Comparison of ENCODE assay signal across 17 mouse cellular contexts in the genomic region with DNA sequence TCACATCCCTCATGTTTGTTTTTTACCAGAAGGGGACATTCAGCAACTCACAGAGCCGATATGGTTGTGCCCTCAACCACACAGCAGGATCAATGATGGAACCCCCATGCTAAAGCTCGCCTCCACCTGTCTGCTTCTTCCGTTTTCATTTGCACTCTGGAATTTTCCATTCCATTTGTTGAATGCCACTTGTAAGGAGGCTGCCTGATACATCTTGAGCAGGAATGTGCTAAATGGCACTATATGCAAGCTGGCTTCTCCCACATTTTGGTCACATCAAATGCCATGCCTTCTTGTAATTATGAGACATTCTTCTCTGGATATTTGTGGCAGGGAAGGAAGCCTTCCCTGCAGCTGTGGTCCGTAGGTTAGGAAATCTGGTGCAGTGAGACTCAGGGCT.
DNase-seq lines count a peak whose midpoint lies in the region; ATAC-seq and TF ChIP-seq lines count a peak whose summit lies in the region.
"Had no signal": no experiment of that assay in that cellular context is flagged by ENCODE, and none has a peak within 500 bp of the region (broad histone marks: within the 10 kb centered on the region; RNA-seq: fewer than 3 reads in every experiment).

No protein-coding gene starts in this region.

- peak overlapping the region; percentile 66; the same call in 1 of the 2 replicates for H3K27ac ChIP-seq in kidney, embryonic 14.5 days (ENCODE audit: low read depth, low read length)
- no peak overlapping the region for H3K27ac ChIP-seq in testis, adult 2 months (ENCODE audit: control insufficient read depth, insufficient read depth, low read depth, low read length)
- H3K27ac ChIP-seq in limb, embryonic 10.5 days = peak overlapping the region; percentile 79; the same call in 1 of the 2 replicates
- no peak overlapping the region for H3K27ac ChIP-seq in heart, embryonic 10.5 days
- H3K27ac ChIP-seq: heart, embryonic 15.5 days; liver, embryonic 12.5 days; lung, embryonic 15.5 days; midbrain, embryonic 13.5 days; neural tube, embryonic 15.5 days had no signal

- no peak for TF ChIP-seq POLR2A in testis, adult 2 months (IDR thresholded peaks at IDR 0.05; ENCODE audit: control insufficient read depth, low read depth, low read length)

- ATAC-seq in kidney, embryonic 14.5 days (ENCODE audit: low FRiP score, low TSS enrichment) = no peak
- ATAC-seq: liver, embryonic 12.5 days; midbrain, embryonic 13.5 days had no signal

- H3K9me3 ChIP-seq in kidney, embryonic 14.5 days (ENCODE audit: control insufficient read depth, low read length) = no peaks in the 10 kb centered on the region
- H3K9me3 ChIP-seq in limb, embryonic 10.5 days (replicated peaks) = no peaks in the 10 kb centered on the region
- H3K9me3 ChIP-seq in heart, embryonic 10.5 days = no peaks in the 10 kb centered on the region
- H3K9me3 ChIP-seq: G1E; heart, embryonic 15.5 days; liver, embryonic 12.5 days; lung, embryonic 15.5 days; midbrain, embryonic 13.5 days; neural tube, embryonic 15.5 days had no signal

- no peak overlapping the region for H3K4me3 ChIP-seq in kidney, embryonic 14.5 days (ENCODE audit: low read length)
- peak overlapping the region; percentile 80; the same call in 1 of the 2 replicates for H3K4me3 ChIP-seq in testis, adult 2 months (ENCODE audit: control insufficient read depth, low read depth, low read length)
- no peak overlapping the region for H3K4me3 ChIP-seq in limb, embryonic 10.5 days
- H3K4me3 ChIP-seq in heart, embryonic 10.5 days = no peak overlapping the region
- H3K4me3 ChIP-seq: gastrocnemius, adult 2 months; heart, embryonic 15.5 days; liver, embryonic 12.5 days; lung, embryonic 15.5 days; midbrain, embryonic 13.5 days; neural tube, embryonic 15.5 days had no signal

- H3K9ac ChIP-seq in kidney, embryonic 14.5 days (ENCODE audit: low read depth, low read length) = no peak overlapping the region
- H3K9ac ChIP-seq: heart, embryonic 15.5 days; liver, embryonic 12.5 days; lung, embryonic 15.5 days; midbrain, embryonic 13.5 days; neural tube, embryonic 15.5 days had no signal

- no peak overlapping the region for H3K4me2 ChIP-seq in kidney, embryonic 14.5 days (replicated peaks; ENCODE audit: low read depth, low read length)
- H3K4me2 ChIP-seq: heart, embryonic 15.5 days; liver, embryonic 12.5 days; lung, embryonic 15.5 days; midbrain, embryonic 13.5 days; neural tube, embryonic 15.5 days had no signal

- DNase-seq in kidney, adult 9 months = no peak
- DNase-seq in testis, postnatal 10 days (ENCODE audit: low spot score) = no peak
- no peak for DNase-seq in limb, embryonic 10.5 days (ENCODE audit: low spot score)
- no peak for DNase-seq in heart, embryonic 10.5 days (ENCODE audit: low spot score)
- DNase-seq in c-Kit-positive CD71-positive TER-119-positive erythroid progenitor cells, embryonic 14.5 days (ENCODE audit: low spot score) = no peak
- DNase-seq: cerebellum, adult 11 months; cerebellum, postnatal 25 days; gastrocnemius, adult 2 months; retina, postnatal 1 day had no signal

- H3K36me3 ChIP-seq in kidney, embryonic 14.5 days (ENCODE audit: control insufficient read depth, insufficient read depth, low read length) = no peaks in the 10 kb centered on the region
- no peaks in the 10 kb centered on the region for H3K36me3 ChIP-seq in testis, adult 2 months (ENCODE audit: control insufficient read depth, insufficient read depth, low read length)
- no peaks in the 10 kb centered on the region for H3K36me3 ChIP-seq in limb, embryonic 10.5 days
- H3K36me3 ChIP-seq in heart, embryonic 10.5 days = no peaks in the 10 kb centered on the region
- H3K36me3 ChIP-seq: G1E; heart, embryonic 15.5 days; liver, embryonic 12.5 days; lung, embryonic 15.5 days; midbrain, embryonic 13.5 days; neural tube, embryonic 15.5 days had no signal

- no peaks in the 10 kb centered on the region for H3K27me3 ChIP-seq in kidney, embryonic 14.5 days (ENCODE audit: control insufficient read depth, insufficient read depth, low read length)
- H3K27me3 ChIP-seq in testis, adult 2 months (ENCODE audit: control insufficient read depth, insufficient read depth, low read length) = no peaks in the 10 kb centered on the region
- no peaks in the 10 kb centered on the region for H3K27me3 ChIP-seq in limb, embryonic 10.5 days (ENCODE audit: low read depth, poor library complexity, severe bottlenecking)
- H3K27me3 ChIP-seq in heart, embryonic 10.5 days (ENCODE audit: insufficient read depth, poor library complexity, severe bottlenecking) = no peaks in the 10 kb centered on the region
- H3K27me3 ChIP-seq: heart, embryonic 15.5 days; lung, embryonic 15.5 days; midbrain, embryonic 13.5 days; neural tube, embryonic 15.5 days had no signal

- H3K4me1 ChIP-seq in kidney, embryonic 14.5 days (ENCODE audit: control insufficient read depth, insufficient read depth, low read length) = peaks cover 16% of the 10 kb centered on the region
- H3K4me1 ChIP-seq in testis, adult 2 months (ENCODE audit: control insufficient read depth, insufficient read depth, low read length) = peaks cover 3% of the 10 kb centered on the region
- H3K4me1 ChIP-seq in limb, embryonic 10.5 days = peaks cover 34% of the 10 kb centered on the region
- H3K4me1 ChIP-seq in heart, embryonic 10.5 days = peaks cover 30% of the 10 kb centered on the region

- TF ChIP-seq CTCF in testis, adult 2 months (IDR thresholded peaks at IDR 0.05; ENCODE audit: control insufficient read depth, insufficient read depth, insufficient replicate concordance, low read depth, low read length) = no peak

- 65% methylated on average over 4 of the region's 4 CpGs for WGBS in kidney, embryonic 14.5 days
- WGBS in limb, embryonic 10.5 days = 78% methylated on average over 4 of the region's 4 CpGs
- 77% methylated on average over 4 of the region's 4 CpGs for WGBS in heart, embryonic 10.5 days

Comparison
In these comparisons a context has a peak if more than half of its experiments do, and no peak if none do; other contexts are left out.
1. H3K27ac ChIP-seq: peak in kidney, embryonic 14.5 days (single experiment) and limb, embryonic 10.5 days (single experiment); none in testis, adult 2 months (single experiment) and heart, embryonic 10.5 days (single experiment).